In the genomic region with DNA sequence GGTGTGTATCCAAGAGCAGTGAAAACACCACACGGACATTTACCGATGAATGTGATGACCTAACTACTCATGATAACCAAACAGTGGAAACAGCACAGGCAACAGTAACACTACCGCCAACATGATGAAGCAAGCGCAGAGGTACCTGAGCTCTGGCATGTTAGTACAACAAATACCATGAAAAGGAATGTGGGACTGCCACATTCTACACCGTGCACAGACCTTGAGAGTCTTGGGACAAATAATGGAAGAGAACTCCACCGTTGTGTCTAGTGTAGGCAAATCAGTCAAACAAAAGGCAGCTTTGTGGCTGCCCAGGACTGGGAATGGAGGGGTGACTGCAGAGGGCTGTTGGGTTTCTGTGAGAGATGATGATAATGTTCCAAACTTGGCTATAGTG, we compare ENCODE assay signal across 22 mouse cellular contexts.
"Had no signal": no experiment of that assay in that cellular context is flagged by ENCODE, and none has a peak within 500 bp of the region (broad histone marks: within the 10 kb centered on the region; RNA-seq: fewer than 3 reads in every experiment).

No protein-coding gene starts in this region.

- ATAC-seq: intestine, embryonic 15.5 days; liver, embryonic 12.5 days; midbrain, embryonic 15.5 days had no signal

- DNase-seq: kidney, adult 11 months; kidney, adult 8-10 months; kidney, postnatal 10 days; kidney, postnatal 4 days; layer of hippocampus, adult 9-11 months; liver; retina, postnatal 1 day; spleen, adult 18-20 months; thymus, postnatal 25 days had no signal

- H3K9ac ChIP-seq: intestine, embryonic 15.5 days; kidney, embryonic 15.5 days; limb, embryonic 13.5 days; liver, embryonic 12.5 days; liver, embryonic 15.5 days; midbrain, embryonic 12.5 days; midbrain, embryonic 15.5 days; neural tube, embryonic 12.5 days; neural tube, embryonic 15.5 days; stomach, embryonic 15.5 days had no signal

- H3K9me3 ChIP-seq: intestine, embryonic 15.5 days; kidney, embryonic 15.5 days; limb, embryonic 10.5 days; limb, embryonic 13.5 days; liver, embryonic 12.5 days; liver, embryonic 15.5 days; midbrain, embryonic 12.5 days; midbrain, embryonic 15.5 days; neural tube, embryonic 12.5 days; neural tube, embryonic 15.5 days; stomach, embryonic 15.5 days had no signal

- H3K4me3 ChIP-seq: intestine, embryonic 15.5 days; kidney, embryonic 15.5 days; layer of hippocampus, adult 2 months; limb, embryonic 10.5 days; limb, embryonic 13.5 days; liver, embryonic 12.5 days; liver, embryonic 15.5 days; midbrain, embryonic 12.5 days; midbrain, embryonic 15.5 days; neural tube, embryonic 12.5 days; neural tube, embryonic 15.5 days; stomach, embryonic 15.5 days had no signal

- H3K27ac ChIP-seq: intestine, embryonic 15.5 days; kidney, embryonic 15.5 days; layer of hippocampus, adult 2 months; limb, embryonic 10.5 days; limb, embryonic 13.5 days; liver, embryonic 12.5 days; liver, embryonic 15.5 days; macrophage; midbrain, embryonic 12.5 days; midbrain, embryonic 15.5 days; neural tube, embryonic 12.5 days; neural tube, embryonic 15.5 days; stomach, embryonic 15.5 days had no signal

- H3K4me1 ChIP-seq: intestine, embryonic 15.5 days; kidney, embryonic 15.5 days; limb, embryonic 13.5 days; liver, embryonic 12.5 days; liver, embryonic 15.5 days; midbrain, embryonic 12.5 days; midbrain, embryonic 15.5 days; neural tube, embryonic 12.5 days; neural tube, embryonic 15.5 days; stomach, embryonic 15.5 days had no signal

- H3K36me3 ChIP-seq: intestine, embryonic 15.5 days; kidney, embryonic 15.5 days; limb, embryonic 10.5 days; limb, embryonic 13.5 days; liver, embryonic 12.5 days; liver, embryonic 15.5 days; midbrain, embryonic 12.5 days; midbrain, embryonic 15.5 days; neural tube, embryonic 12.5 days; neural tube, embryonic 15.5 days; stomach, embryonic 15.5 days had no signal

- H3K4me2 ChIP-seq: intestine, embryonic 15.5 days; kidney, embryonic 15.5 days; limb, embryonic 13.5 days; liver, embryonic 12.5 days; liver, embryonic 15.5 days; midbrain, embryonic 12.5 days; midbrain, embryonic 15.5 days; neural tube, embryonic 12.5 days; neural tube, embryonic 15.5 days; stomach, embryonic 15.5 days had no signal

- H3K27me3 ChIP-seq: intestine, embryonic 15.5 days; kidney, embryonic 15.5 days; limb, embryonic 13.5 days; liver, embryonic 12.5 days; liver, embryonic 15.5 days; midbrain, embryonic 12.5 days; midbrain, embryonic 15.5 days; neural tube, embryonic 12.5 days; neural tube, embryonic 15.5 days; stomach, embryonic 15.5 days had no signal
